Mouse (Mus musculus): ENCODE measurements around the gene Pdk2. TPM values are rescaled to one million over a fixed set of nuclear protein-coding genes. Genes with fewer than 3 reads are reported as not detected.

The Pdk2 gene
- polyA plus RNA-seq, 1 experiment from 2014 or later: 29.6 TPM

DNA sequence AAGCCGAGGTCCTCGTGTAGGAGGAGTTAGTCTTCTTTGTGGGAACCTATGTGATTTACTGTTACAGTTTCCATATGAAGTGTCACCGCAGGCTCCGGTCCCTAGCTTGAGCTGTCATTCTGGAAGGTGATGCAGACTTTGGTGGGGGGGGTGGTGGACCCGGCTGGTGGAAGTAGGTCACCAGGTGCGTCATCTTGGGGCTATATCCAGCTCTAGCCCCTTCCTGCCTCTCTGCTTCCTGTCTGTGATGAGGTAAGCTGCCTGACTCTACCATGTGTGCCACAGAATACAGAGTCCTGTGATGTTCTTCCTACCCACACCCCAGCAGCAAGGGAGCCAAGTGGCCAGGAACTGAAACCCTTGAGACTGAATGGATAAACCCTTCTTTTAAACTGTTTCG is 41.7 kb upstream of the Pdk2 start:
- Histone ChIP-seq H3K4me3 (ENCODE audit: low read depth, low read length) (no peak overlapping the region), H3K27me3 (replicated peaks; ENCODE audit: control insufficient read depth, insufficient read depth, low read length) (0 out of 2 replicates have a peak, but pooled peaks cover 3% of the 10 kb centered on the region), H3K4me1 (replicated peaks; ENCODE audit: control insufficient read depth, insufficient read depth, low read length) (peaks cover 38% of the 10 kb centered on the region), H3K9ac (ENCODE audit: low read length) (no peak overlapping the region), H3K4me2 (ENCODE audit: low read length) (no peak overlapping the region), H3K36me3 (ENCODE audit: control insufficient read depth, insufficient read depth, low read length) (no peaks in the 10 kb centered on the region), H3K9me3 (ENCODE audit: control insufficient read depth, low read length) (no peaks in the 10 kb centered on the region), H3K27ac (ENCODE audit: low read depth) (no peak overlapping the region)
- WGBS: 90% methylated on average over 7 of the region's 7 CpGs
- DNase-seq (ENCODE audit: low spot score) (no peak), ATAC-seq (replicated peaks; ENCODE audit: low FRiP score, low TSS enrichment, low read depth) (no peak)

DNA sequence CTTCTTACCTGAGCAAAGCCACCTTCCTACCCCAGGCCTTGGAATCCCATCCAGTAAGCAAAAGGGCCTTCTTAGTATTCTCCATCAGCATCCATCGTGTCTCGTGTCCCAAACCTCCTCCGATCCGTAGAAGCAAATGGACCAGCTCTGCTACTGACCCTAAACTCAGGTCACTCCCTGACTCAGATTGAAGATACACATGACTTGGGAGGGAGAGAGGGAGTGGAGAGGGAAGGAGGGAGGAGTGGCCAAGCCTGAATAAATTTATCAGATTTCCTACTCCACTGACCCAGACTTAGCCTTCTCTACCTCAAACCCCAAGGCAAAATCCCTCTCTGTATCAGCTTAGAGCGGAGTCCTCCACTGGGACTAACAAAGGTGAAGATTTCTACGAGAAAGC is 39.6 kb upstream of the Pdk2 start:
- H3K9me3 ChIP-seq (ENCODE audit: control insufficient read depth, low read length): no peaks in the 10 kb centered on the region
- no peak overlapping the region for H3K4me2 ChIP-seq (ENCODE audit: low read length)
- no peak for ATAC-seq (replicated peaks; ENCODE audit: low FRiP score, low TSS enrichment, low read depth)
- 81% methylated on average over 6 of the region's 6 CpGs for WGBS
- no peak overlapping the region for H3K27ac ChIP-seq (ENCODE audit: low read depth)
- H3K4me3 ChIP-seq (ENCODE audit: low read depth, low read length): no peak overlapping the region
- no peak for DNase-seq (ENCODE audit: low spot score)
- peaks cover 27% of the 10 kb centered on the region for H3K4me1 ChIP-seq (replicated peaks; ENCODE audit: control insufficient read depth, insufficient read depth, low read length)
- H3K27me3 ChIP-seq (replicated peaks; ENCODE audit: control insufficient read depth, insufficient read depth, low read length): peaks cover 8% of the 10 kb centered on the region; the same call in 1 of the 2 replicates
- H3K9ac ChIP-seq (ENCODE audit: low read length): no peak overlapping the region
- no peaks in the 10 kb centered on the region for H3K36me3 ChIP-seq (ENCODE audit: control insufficient read depth, insufficient read depth, low read length)

DNA sequence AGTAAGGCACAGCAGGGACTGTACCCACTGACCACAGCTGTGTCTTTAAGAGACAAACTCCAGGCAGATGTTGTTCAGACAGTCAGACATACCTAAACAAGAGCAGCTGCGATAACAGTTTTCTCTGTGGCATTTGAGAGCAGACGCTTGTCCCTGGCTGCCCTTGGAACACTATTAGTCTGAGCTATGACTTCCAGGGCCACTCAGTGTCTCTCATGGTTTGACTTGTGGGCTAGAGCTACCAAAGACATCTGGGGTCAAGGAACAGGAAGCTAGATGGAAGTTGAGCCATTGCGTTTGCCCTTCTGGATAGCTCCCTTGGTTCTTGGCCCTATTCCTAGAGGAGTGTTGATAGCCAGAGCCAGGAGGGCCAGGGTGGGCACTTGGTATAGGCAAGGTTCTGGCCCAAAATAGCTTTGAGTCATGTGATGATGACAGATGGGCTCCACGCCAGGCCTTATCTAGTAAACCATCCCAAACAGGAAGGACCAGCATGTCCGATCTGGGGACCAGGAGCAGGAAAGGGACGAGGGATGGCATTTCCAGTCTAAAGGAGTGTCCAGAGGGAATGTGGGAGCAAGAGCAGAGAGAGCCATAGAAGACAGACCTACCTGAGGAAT is 38.2 kb upstream of the Pdk2 start:
- Histone ChIP-seq H3K9me3 (ENCODE audit: control insufficient read depth, low read length) (no peaks in the 10 kb centered on the region), H3K27me3 (replicated peaks; ENCODE audit: control insufficient read depth, insufficient read depth, low read length) (peaks cover 8% of the 10 kb centered on the region; the same call in 1 of the 2 replicates), H3K4me1 (replicated peaks; ENCODE audit: control insufficient read depth, insufficient read depth, low read length) (peaks cover 35% of the 10 kb centered on the region), H3K4me3 (ENCODE audit: low read depth, low read length) (no peak overlapping the region), H3K4me2 (ENCODE audit: low read length) (no peak overlapping the region), H3K27ac (ENCODE audit: low read depth) (no peak overlapping the region), H3K9ac (ENCODE audit: low read length) (no peak overlapping the region), H3K36me3 (ENCODE audit: control insufficient read depth, insufficient read depth, low read length) (no peaks in the 10 kb centered on the region)
- WGBS: 56% methylated on average over 6 of the region's 6 CpGs
- ATAC-seq (replicated peaks; ENCODE audit: low FRiP score, low TSS enrichment, low read depth): no peak
- DNase-seq (ENCODE audit: low spot score): no peak

DNA sequence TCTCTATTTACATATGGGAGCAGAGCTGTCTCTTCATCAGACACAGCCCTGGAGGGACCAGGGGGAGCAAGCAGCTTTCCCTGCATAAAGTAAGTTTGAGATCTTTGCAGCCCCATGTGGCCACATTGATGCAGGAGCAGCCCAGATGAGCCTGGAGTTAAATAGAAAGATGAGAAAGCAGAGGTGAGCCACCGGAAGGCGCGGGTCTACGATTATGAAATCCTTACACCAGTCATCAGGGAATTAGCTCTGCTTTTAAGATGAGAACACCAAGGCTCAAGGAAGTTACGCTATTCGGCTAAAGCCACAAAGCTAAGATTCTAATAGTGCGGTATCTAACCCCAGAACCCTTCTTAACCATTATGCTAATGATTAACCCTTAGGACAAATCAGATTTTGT is 36.8 kb upstream of the Pdk2 start:
- 50% methylated on average over 7 of the region's 7 CpGs for WGBS
- Histone ChIP-seq H3K4me1 (replicated peaks; ENCODE audit: control insufficient read depth, insufficient read depth, low read length) (peaks cover 46% of the 10 kb centered on the region), H3K27ac (ENCODE audit: low read depth) (no peak overlapping the region), H3K9me3 (ENCODE audit: control insufficient read depth, low read length) (no peaks in the 10 kb centered on the region), H3K27me3 (replicated peaks; ENCODE audit: control insufficient read depth, insufficient read depth, low read length) (peaks cover 8% of the 10 kb centered on the region; the same call in 1 of the 2 replicates), H3K9ac (ENCODE audit: low read length) (no peak overlapping the region), H3K36me3 (ENCODE audit: control insufficient read depth, insufficient read depth, low read length) (no peaks in the 10 kb centered on the region), H3K4me2 (ENCODE audit: low read length) (peak overlapping the region; percentile 81), H3K4me3 (ENCODE audit: low read depth, low read length) (no peak overlapping the region)
- no peak for DNase-seq (ENCODE audit: low spot score)
- no peak for ATAC-seq (replicated peaks; ENCODE audit: low FRiP score, low TSS enrichment, low read depth)

DNA sequence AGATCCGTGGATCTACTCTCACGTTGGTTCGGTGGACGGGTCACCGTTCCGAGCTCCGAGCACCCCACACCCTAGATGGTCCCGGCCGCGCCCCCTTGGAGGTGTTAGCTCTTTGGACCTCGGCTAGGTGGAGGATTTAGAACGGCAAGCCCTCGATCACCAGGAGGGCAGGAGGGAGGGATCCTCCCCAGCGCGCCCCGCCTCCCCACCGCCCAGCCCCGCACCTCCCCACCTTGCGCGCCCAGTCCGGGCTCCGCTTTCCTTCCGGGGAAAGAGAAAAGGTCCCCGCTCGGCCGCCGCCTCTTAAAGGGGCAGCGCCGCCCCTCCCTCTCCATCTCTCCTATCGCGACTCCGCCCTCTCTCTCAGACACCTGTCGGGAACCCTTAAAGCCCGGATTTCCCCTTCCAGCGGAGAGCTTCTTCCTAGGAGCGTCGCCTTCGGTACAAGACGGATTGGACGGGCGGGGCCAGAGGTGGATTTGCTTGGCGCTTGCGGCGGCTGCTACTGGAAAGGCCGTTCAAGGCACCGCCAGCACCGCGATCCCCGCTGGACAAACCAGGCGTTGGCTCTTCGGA is 35.5 kb upstream of the Pdk2 start, which contains the start of gene Itga3:
TSS of gene Itga3 (minus strand) at position 266 of the 576 bp plus-strand sequence.
- H3K4me1 ChIP-seq (replicated peaks; ENCODE audit: control insufficient read depth, insufficient read depth, low read length): peaks cover 58% of the 10 kb centered on the region
- H3K27me3 ChIP-seq (replicated peaks; ENCODE audit: control insufficient read depth, insufficient read depth, low read length): peaks cover 8% of the 10 kb centered on the region; the same call in 1 of the 2 replicates
- peak within 1 kb of the TSS; percentile 81 for H3K4me2 ChIP-seq (ENCODE audit: low read length)
- H3K9me3 ChIP-seq (ENCODE audit: control insufficient read depth, low read length): no peaks in the 10 kb centered on the region
- peak within 1 kb of the TSS; percentile 69 for H3K27ac ChIP-seq (ENCODE audit: low read depth)
- no peaks in the 10 kb centered on the region for H3K36me3 ChIP-seq (ENCODE audit: control insufficient read depth, insufficient read depth, low read length)
- peak within 1 kb of the TSS; percentile 60 for H3K9ac ChIP-seq (ENCODE audit: low read length)
- peak within 1 kb of the TSS; percentile 52 for H3K4me3 ChIP-seq (ENCODE audit: low read depth, low read length)
- DNase-seq (ENCODE audit: low spot score) (peak; percentile 84), ATAC-seq (replicated peaks; ENCODE audit: low FRiP score, low TSS enrichment, low read depth) (peak; percentile 81)
- WGBS: under 1% methylated on average over 48 of the region's 51 CpGs

DNA sequence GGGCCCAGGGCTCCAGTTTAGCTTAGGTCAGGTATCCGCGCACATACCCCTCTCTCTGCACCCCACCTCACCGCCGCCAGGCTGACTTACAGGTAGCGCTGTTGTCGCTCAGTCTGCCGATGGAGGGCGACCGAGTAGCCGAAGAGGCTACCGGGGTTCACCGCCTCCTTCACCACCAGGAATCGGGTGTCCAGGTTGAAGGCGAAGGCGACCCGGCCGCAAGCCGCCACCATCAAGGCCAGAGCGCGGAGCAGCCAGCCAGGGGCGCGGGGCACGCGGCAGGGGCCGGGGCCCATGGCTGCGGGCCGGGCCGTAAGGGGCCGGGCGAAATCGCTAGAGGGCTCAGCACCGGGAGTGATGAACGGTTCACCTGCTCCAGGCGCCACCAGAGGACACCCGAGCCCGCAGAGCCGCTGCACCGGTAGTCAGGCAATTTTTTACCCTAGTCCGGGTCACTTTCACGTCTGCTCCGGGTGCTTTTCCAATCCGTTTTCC is 34.9 kb upstream of the Pdk2 start:
- H3K4me3 ChIP-seq (ENCODE audit: low read depth, low read length): peak overlapping the region; percentile 52
- WGBS: 0% methylated on average over 41 of the region's 42 CpGs
- H3K4me1 ChIP-seq (replicated peaks; ENCODE audit: control insufficient read depth, insufficient read depth, low read length): peaks cover 63% of the 10 kb centered on the region
- peaks cover 8% of the 10 kb centered on the region; the same call in 1 of the 2 replicates for H3K27me3 ChIP-seq (replicated peaks; ENCODE audit: control insufficient read depth, insufficient read depth, low read length)
- peak overlapping the region; percentile 69 for H3K27ac ChIP-seq (ENCODE audit: low read depth)
- DNase-seq (ENCODE audit: low spot score) (peak; percentile 84), ATAC-seq (replicated peaks; ENCODE audit: low FRiP score, low TSS enrichment, low read depth) (peak; percentile 49)
- H3K36me3 ChIP-seq (ENCODE audit: control insufficient read depth, insufficient read depth, low read length): no peaks in the 10 kb centered on the region
- peak overlapping the region; percentile 81 for H3K4me2 ChIP-seq (ENCODE audit: low read length)
- H3K9me3 ChIP-seq (ENCODE audit: control insufficient read depth, low read length): no peaks in the 10 kb centered on the region
- peak overlapping the region; percentile 60 for H3K9ac ChIP-seq (ENCODE audit: low read length)

DNA sequence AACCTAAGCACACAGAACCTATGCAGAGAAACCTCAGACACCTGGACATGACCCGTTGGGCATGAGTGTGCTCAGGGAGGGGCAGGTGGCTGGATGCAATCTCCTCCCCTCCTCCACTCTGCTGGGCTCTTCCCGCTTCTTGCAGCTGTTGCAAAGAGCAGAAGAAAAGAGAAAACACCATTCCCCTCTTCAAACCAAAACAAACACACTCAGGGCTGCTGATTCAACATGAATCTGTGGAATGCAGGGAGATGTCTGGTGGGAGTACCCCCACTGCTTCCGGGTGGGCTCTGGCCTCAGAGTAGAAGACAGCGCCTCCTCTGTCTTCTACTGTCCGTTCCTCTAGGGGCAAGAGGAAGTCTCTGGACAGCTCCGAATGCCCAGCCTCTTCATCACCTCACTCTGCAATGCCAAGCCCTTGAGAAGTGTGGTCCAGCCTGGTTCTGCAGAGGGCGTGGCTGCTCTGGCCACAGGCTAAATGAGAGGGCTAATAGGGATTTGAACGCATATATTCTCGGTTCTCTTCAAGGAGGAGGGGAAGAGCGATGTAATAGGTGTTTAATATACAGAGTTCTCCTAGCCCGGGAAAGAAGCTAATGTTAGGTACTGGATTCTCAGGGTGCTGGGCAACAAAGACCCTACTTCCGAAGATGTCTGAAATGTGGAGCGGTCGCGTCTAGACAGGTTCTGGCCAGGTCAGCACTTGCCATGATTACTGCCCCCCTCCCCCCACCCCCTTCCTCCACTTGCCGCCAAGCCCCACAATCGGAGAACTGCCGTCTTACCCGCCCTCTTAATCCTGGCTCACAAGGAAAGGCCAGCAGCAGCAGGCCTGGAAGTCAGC is 34.3 kb upstream of the Pdk2 start:
- 5% methylated on average over 19 of the region's 19 CpGs for WGBS
- ATAC-seq (replicated peaks; ENCODE audit: low FRiP score, low TSS enrichment, low read depth): peak; percentile 9; the same call in 1 of the 2 replicates

DNA sequence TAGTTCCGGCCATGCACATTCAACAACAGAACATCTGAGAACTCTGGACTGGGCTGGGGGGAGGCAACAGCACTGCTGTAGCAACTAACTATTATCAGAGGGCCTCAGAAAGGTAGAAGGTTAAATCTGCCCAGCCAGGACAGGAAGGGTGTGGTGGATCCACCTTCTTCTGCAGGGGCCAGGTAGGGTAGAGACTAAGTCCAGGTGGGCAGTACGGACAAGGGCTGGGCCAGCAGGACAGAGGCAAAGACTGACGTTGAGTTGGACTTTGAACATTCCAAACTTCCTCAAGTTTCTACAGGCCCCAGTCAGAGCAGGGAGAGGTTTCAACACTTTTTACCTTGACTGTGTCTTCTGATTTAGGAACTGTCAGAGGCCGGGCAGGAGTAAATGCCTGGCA is 33.5 kb upstream of the Pdk2 start:
- no peaks in the 10 kb centered on the region for H3K9me3 ChIP-seq (ENCODE audit: control insufficient read depth, low read length)
- no peak overlapping the region for H3K9ac ChIP-seq (ENCODE audit: low read length)
- 0 out of 2 replicates have a peak, but pooled peaks have one; percentile 10 for ATAC-seq (replicated peaks; ENCODE audit: low FRiP score, low TSS enrichment, low read depth)
- peak; percentile 64 for DNase-seq (ENCODE audit: low spot score)
- H3K4me3 ChIP-seq (ENCODE audit: low read depth, low read length): peak overlapping the region; percentile 52
- peaks cover 8% of the 10 kb centered on the region; the same call in 1 of the 2 replicates for H3K27me3 ChIP-seq (replicated peaks; ENCODE audit: control insufficient read depth, insufficient read depth, low read length)
- 0 out of 2 replicates have a peak overlapping the region, but pooled peaks have one; percentile 28 for H3K27ac ChIP-seq (ENCODE audit: low read depth)
- H3K4me2 ChIP-seq (ENCODE audit: low read length): peak overlapping the region; percentile 81
- H3K4me1 ChIP-seq (replicated peaks; ENCODE audit: control insufficient read depth, insufficient read depth, low read length): peaks cover 63% of the 10 kb centered on the region
- no peaks in the 10 kb centered on the region for H3K36me3 ChIP-seq (ENCODE audit: control insufficient read depth, insufficient read depth, low read length)
- 37% methylated on average over 4 of the region's 4 CpGs for WGBS

More for the DNA sequence above, 34.3 kb upstream of the Pdk2 start:
- Histone ChIP-seq H3K4me3 (ENCODE audit: low read depth, low read length) (peak overlapping the region; percentile 52), H3K27ac (ENCODE audit: low read depth) (peak overlapping the region; percentile 69), H3K27me3 (replicated peaks; ENCODE audit: control insufficient read depth, insufficient read depth, low read length) (peaks cover 8% of the 10 kb centered on the region; the same call in 1 of the 2 replicates), H3K36me3 (ENCODE audit: control insufficient read depth, insufficient read depth, low read length) (no peaks in the 10 kb centered on the region), H3K4me1 (replicated peaks; ENCODE audit: control insufficient read depth, insufficient read depth, low read length) (peaks cover 66% of the 10 kb centered on the region), H3K9ac (ENCODE audit: low read length) (peak overlapping the region; percentile 60), H3K4me2 (ENCODE audit: low read length) (peak overlapping the region; percentile 81), H3K9me3 (ENCODE audit: control insufficient read depth, low read length) (no peaks in the 10 kb centered on the region)
- DNase-seq (ENCODE audit: low spot score): peak; percentile 65
